Mouse (Mus musculus) left cerebral cortex, adult 8-10 months (tissue): ENCODE measurements around the gene Jup. TPM values are rescaled to one million over a fixed set of nuclear protein-coding genes. Genes with fewer than 3 reads are reported as not detected.

Experiments
- DNase-seq, 2 experiments: peaks; one replicate each; pipeline ENCODE4 v3.0.0; 2022; ENCODE audit warnings: low spot score in 2 of 2
- total RNA-seq, 4 experiments: library from RNA; stranded (reverse); gene quantifications; 2 replicates each; pipeline ENCODE4 v1.2.4; 2022

Gene Jup
- total RNA-seq, result 10 to 100 TPM; 54.1 to 58.4 (median 55.9) TPM

DNA sequence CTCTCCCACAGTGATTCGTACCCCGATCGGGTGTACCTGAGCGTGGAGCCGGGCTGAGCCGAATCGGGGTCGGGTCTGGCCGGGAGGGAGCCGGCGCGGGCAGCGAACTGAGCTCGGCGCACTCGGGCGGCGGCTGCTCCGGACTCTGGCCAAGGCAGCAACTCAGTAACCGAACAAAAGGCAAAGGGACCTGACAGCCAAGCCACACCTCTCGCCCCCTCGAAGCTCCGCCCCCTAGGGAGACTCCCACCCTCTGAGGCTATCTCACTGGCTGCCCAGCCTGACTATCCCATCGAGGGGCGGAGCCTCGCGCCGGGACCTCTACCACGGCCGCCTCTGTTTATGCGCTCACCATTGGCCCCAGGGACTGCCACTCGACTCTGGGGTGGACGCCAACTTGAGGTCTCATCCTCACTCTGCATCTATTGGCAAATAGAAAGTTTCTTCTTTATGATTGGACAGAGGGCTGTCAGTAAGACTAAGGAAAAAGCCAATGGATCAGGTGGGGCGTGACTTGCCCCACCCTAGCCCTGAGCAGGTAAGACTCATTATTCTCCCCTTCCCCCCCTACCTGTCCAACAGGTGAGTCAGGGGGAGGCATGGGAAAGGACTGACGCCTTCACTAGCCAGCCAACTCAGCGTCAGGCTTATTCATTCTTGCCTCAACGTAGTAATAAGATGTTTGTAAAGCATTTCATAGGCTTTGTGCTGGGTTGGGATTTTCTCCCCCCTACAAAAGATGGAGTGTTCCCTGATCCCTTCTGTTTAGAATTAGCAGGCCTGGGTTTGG, at the start of gene Jup:
Gene Jup, minus strand, starts transcription at position 164 of the 790 bp plus-strand sequence.
- DNase-seq, result peak; percentile 98 to 100

DNA sequence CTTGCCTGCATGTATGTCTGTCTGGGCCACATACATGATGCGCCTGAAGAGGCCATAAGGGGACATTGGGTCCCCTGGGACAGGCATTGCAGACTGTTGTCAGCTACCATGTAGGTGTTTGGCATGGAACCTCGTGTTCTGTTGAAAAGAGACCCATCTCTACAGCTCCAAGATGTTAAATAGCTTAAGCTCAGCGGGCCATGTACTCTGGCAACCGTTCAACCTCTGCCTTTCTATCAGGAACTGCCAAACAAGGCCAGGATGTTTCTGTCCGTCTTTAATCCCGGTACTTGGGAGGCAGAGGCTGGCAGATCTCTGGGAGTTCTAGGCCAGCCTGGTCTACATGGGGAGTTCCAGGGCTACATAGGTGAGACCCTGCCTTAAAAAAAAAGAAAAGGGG, 45.1 kb upstream of the Jup start:
- DNase-seq, result no peak

DNA sequence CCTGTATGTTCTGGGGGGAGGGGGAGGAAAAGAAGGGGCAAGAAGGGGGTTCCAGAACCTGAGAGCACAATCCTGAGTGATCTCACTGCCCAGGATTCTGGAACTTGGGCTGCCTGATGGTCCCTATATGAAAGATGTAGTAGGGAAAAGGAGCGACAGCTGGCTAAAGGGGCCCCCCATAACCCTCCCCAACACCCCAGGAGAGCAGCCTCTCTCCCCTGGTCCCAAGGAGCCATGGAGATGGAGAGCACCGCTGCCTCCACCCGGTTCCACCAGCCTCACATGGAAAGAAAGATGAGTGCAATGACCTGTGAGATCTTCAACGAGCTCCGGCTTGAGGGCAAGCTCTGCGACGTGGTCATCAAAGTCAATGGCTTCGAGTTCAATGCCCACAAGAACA, 44.2 kb upstream of the Jup start, which contains the start of the genes Nt5c3b and Klhl10:
Gene Nt5c3b, minus strand, starts transcription at position 12 of the 400 bp plus-strand sequence.
Gene Klhl10, plus strand, starts transcription at position 121 of the 400 bp plus-strand sequence.
- no peak for DNase-seq

DNA sequence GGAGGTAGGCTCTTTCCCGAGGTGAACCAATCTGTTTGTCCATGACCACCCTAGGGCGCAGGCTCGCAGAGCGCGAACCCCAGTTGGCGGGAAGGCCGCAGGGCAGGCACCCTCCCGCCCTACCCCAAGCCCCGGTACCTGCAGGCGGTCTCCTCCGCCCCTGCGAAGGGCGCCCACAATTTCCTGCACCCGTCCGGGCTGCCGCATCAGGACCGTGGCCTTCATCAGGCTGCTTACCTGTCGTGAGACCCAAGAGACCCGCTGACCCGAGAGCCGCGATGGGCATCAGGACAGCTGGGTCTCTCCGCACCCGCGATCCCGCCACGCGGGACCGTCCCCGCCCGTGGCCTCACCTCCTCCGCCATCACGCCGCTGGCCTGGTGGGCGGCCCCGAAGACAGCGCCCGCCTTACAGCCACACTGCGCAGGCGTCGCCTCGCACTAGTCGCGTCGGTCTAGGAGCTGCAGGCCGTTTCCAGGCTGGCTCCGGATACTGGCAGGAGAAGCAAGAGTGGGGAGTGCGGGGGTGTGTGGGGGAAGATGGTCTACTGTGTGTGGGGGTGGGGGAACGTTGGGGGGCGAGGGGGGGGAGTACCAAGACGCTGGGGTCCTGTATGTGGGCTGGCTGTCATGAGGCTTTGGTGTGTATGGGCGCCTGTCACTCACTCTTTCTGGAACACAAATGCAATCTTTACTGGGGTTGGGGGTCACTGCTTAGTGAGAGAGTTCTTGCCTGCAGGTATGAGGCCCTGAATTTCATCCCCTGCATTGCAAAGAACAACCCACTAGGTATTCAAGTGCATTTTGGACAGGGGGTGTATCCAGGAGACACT, 43.3 kb upstream of the Jup start:
- DNase-seq, result peak; percentile 61 to 83

DNA sequence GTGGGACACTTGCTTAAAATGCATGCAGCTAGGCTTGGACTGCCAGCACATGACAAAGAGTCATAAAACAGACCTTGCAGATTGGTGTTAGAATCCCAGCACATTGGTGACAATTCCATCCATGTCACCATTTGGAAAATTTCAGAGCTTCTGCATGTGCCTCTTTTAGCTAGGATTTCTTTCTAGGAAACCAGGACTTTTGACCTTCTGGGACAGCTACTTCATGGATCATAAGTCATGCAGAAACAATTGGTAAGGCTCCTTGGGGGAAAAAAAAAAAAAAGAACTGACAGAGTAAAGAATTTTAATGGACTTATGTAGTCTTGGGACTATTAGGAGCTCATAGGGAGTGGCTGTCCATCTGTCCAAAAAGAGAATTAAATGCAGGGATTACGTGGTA, 40.3 kb upstream of the Jup start:
- no peak for DNase-seq

DNA sequence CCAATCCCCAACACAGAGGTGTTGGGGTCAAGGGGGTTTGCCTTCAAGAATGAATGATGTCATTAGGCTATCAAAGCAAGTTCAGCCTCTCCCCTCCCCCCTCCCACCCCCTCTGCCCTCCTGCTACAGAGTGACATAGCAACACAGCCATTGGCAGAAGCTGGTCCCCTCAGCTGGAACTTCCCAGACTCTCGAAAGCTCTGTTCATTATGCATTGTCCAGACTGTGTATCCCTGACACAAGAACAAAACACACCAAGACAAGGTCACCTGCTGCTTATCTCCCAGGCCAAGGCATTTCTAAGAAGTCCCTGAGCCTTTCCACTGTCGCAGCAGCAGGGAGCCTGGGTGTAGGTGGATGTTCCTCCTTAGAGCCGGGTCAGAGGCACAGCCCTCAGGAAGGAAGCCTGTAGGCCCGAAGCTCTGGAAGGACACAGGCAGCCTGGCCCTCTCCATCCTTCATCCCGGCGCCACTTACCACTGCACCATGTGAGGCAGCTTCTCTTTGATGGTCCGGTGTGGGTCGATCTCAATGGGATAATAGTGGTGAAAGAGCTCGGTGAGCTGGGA, 38.2 kb upstream of the Jup start:
- DNase-seq, result no peak

DNA sequence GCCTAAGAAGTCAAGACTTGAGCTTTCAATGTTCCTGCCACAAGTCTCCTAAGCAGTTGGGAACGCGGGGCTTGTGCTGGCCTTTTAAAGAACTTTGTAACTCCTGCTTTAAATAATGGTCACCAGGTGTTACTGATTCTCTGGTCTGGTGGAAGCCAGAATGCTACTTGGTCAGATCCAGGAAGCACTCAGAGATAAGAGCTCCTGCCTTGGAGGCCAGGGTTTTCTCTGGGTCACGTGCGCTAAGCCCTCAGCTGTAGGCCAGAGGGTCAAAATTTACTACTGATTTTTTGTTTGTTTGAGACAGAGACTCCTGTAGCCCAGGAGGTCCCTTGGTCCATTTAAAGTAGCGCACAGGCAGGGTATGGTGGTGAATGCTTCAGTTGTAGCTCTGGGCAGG, 34.4 kb upstream of the Jup start:
- no peak for DNase-seq

DNA sequence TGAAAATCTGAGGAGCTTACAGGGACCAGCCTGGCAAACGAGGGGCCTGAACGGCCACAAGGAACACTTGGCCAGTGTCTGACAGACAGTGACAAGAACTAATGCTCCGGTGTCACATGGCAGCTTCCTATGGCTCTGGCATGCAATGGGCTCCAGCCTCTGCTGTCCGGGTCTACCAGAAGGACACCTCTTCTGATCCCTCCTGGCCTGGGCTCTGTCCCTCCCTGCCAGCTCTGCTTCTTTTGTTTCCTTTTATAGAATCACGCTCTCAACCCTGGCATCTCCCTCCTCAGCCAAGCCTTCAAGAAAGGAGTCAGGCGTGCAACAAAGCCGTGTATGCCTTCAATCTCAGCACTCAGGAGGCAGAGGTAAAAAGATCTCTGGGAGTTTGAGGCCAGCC, 32.5 kb upstream of the Jup start:
- DNase-seq, result no peak

DNA sequence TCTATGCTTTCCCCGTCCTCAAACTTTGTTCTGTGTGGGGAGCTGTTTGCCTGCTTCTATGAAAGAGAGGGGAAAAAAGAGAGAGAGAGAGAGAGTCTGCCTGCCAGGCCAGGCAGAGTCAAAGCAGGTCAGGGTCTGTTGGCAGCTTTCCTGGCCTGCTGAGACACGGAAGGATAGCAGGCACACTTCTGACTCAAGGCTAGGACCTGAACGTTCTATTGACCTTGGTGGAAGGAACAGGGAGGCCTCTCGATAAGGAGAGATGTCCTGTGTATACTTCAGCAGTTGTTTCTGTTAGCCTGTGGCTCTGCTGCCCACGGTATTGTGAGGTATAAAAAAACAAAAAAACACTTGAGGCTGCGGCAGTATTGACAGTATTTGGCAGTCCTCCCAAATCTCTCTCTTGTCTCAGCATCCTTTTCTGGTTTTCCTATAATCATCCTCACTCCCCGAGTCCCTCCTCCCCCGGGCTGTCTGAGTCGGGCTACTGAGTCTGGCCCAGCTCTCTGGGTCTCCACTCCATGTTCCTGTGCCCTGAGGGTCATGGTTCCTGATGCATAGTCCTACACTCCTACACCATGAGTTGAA, 31.1 kb upstream of the Jup start:
- no peak for DNase-seq

DNA sequence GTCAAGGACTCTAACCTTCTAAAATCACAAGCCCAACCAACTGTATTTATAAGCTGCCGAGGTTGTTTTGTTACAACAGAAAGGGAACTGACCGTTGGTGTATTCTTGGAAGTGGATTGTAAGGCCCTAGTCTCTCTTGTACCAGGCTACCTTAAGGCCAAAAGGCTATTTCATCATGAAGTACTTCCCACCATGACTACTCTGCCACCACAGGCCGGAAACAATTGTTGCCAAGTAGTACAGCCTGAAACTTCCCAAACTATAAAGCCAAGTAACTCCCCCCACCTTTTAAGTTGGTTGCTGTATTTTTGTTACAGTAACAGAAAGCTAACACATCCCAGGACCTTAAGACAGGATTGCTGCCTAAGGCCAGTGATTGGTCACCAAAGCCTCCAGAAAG, 29.3 kb upstream of the Jup start:
- DNase-seq, result no peak

DNA sequence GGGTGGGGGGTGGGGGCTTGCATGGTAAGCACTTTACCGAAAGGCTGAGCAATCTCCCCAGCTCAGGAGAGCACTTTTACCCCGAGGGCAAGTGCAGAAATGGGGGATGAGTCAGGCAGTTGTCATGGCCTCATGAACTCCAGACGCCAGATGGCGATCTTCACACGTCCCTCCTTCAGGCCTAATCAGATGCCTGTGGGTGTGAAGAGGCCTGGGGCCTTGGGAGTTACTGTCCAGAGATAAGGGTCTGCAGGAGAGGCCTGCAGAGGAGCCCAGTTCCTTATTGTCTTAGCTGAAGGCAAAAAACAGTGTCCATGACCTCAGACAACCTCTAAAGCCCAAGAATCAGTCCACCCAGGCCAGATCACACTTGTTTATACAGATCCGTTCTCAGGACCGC, 28.3 kb upstream of the Jup start:
- peak in 1 of 2 experiments; percentile 53 for DNase-seq

DNA sequence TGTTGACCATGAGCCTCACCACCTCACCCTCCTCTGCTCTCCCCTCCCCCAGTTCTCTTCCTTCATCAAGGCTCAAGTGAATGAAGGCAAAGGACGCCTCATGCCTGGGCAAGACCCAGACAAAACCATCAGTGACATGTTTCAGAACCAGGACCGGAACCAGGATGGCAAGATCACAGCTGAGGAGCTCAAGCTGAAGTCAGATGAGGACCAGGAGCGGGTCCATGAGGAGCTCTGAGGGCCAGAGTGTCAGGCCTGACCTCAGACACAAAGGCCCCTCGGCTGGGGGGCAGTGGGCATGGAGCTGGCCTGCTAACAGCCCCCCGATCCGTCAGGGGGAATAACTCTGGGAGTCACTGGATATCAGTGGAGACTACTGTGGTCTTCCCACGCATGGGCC, 26.3 kb upstream of the Jup start:
- DNase-seq, result no peak

DNA sequence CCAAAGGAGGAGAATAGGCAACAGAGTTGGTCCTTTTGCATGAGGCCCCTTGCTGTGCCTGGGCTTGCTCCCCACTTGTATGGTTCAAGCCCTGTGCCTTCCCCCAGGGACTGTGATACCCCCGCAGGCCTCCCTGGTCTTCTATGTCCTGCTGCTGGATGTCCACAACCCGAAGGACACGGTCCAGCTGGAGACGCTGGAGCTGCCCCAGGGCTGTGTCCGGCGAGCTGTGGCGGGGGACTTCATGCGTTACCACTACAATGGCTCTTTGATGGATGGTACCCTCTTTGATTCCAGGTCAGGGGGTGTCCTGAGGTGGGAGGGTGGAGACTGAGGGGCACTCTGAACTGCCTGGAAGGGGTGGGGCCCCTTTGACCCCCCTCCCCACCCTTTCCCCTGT, 24.0 kb upstream of the Jup start:
- DNase-seq, result no peak

DNA sequence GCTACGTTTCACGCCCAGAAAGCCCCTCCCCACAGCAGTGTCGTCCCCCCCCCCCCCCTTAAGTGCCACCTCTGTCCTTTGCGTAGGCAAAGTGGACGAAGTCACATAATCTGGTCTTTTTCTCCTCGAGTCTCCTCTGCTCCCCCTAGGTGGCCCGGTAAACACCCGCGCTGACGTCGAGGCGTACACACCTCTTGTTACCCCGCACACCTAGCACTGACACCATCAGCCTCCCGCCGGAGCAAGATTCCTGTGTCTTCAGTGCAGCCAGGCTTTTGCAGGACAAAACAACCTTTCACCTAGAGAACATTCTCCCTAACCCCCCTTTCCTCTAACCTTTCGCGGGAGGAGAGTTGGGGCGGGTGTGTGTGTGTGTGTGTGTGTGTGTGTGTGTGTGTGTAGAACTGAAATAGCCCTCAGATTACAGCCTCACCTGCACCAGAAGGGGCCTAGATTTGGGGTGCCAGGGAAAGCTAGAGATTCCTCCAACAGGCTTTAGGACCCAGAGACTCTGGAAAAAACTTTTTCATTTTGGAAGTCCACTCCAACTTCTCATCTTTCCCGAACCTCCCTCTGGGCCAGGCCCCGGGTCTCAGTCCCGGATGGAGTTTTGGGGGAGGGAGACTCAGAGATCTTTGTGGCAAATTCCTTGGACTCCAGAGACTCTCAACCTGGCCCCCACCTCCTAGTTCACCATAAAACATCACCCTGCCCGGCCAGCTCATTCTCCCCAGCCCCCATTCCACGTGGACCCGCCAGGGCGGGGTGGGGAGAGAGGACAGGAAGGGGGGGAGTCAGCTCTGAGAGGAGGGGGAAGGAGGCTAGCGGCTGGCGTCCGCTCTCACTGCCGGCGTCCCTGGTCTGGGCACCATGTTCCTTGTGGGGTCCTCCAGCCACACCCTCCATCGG, 17.6 kb upstream of the Jup start, which contains the start of gene Fkbp10:
Gene Fkbp10, plus strand, starts transcription at position 784 of the 909 bp plus-strand sequence.
- DNase-seq, result no peak

DNA sequence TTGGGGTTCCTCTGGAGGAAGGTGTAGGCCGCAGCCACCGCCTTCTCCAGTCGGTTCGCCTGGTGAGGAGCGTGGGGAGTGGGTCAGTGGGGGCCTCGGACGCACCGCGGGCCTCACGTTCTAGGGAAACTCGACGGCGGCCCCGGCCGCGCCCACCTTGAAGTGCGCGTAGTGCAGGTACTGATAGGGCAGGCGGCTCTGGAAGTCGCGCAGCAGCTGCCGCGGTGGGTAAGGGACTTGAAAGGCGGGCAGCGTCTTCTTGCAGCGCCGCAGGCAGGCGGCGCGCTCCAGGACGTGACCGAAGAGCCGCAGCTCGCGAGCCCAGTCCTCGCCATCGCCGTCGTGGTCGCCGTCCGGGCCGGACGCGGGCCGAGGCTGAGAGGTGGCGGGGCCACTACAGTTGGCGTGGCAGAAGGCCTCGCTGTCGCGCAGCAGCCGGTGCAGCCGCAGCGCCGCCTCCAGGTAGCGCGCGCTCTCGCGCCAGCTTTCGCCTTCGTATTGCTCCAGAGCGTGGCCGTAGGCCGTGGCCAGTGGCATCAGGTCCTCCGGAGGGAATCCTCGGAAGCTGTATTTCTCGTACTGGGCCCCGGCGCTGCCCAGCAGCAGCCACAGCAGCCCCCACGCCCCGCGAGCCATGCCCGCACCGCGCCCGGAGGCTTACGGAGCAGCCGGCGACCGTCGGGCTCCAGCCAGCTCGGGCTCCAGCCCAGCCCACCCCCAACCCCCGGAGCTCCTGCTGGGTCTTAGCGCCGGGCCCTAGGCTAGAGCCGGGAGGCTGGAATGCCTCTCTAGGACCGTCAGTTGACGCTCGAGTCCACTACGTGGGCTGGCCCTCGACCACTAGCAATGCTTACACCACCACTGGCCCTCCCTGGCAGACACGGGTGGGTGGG, 16.7 kb upstream of the Jup start, which contains the start of gene P3h4:
Gene P3h4, minus strand, starts transcription at position 816 of the 893 bp plus-strand sequence.
- DNase-seq, result no peak

DNA sequence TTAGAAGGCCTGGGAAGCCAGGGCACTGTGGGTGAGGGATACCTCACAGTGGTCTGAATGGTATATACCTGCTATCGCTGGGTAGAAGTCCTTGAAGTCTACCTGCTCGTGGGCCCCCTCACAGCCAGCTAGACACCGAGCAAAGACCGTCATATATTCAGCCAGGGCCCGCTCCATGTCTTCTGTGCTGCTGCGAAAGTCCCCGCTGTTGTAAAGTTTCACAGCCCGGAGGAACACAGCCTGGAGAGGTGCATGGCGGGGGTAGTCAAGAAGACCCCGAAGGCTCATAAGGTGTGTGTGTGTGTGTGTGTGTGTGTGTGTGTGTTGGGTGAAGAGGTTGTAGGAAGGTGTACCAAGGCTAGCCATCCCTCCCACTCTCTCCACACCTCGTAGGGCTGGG, 16.0 kb upstream of the Jup start:
- DNase-seq, result no peak

DNA sequence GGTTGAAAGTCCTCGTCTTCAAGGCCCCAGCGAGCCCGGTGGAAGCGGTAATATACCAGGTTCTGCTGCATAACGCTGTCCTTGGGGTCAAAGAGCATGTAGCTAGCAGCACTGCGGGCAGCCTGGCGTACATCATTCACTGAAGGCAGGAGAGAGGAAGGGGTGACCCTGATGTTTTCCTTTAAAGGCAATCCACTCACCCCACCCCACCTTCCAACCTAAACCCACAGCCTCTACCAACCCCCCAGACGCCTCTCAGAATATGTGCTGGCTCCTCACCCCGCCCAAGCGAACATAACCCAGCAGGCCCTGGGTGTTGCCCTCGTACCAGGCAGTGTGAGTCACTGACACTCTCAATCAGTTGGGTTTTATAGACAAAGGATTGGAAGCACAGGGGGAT, 14.2 kb upstream of the Jup start:
- no peak for DNase-seq

DNA sequence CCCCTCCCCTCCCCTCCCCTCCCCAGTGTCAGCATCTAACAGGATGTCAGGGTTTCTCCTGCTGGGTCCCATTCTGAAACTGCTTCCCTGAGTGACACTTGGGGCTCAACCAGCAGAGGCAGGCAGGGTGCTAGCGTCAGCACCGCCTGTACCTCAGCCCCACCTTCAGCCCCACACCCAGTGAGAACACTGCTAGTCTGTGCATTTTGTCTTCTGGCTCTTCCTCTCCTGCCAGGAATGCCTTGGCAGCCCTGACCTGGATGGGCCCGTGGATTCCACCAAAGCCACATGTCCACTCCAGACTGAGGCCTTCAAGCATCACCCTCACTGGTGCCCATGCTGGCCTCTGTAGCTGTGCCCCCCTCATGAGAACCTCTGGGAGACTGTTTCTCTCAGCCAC, 12.1 kb upstream of the Jup start:
- DNase-seq, result no peak

DNA sequence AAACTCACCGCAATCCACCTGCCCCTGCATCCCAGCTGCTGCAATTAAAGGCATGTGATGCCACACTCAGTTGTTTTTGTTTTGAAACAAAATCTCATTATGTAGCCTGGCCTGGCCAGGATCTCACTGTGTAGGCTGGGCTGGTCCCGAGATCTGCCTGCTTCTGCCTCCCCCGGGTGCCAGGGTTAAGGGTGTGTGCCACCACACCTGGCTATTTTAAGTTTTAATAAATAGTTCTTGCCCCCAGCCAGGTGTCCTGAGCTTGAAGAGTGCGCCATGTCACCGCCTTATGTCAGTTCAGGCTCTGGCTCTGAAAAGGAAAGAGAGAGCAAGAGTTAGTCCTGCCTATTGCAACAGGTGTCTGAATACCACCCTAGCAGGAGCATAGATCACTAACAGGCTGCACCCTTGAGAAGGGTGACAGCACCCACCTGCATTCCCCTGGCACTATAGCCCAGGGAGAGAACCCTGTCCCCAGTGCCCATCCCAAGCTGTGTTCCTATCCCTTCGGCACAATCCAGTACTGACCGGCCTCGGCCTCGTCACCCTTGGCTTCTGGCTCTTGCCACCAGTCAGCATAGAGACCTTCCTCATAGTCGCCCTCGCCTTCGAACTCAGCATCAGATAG, 11.4 kb upstream of the Jup start:
- DNase-seq, result no peak
